Comparison of ENCODE assay signal across 8 mouse cellular contexts in the genomic region with DNA sequence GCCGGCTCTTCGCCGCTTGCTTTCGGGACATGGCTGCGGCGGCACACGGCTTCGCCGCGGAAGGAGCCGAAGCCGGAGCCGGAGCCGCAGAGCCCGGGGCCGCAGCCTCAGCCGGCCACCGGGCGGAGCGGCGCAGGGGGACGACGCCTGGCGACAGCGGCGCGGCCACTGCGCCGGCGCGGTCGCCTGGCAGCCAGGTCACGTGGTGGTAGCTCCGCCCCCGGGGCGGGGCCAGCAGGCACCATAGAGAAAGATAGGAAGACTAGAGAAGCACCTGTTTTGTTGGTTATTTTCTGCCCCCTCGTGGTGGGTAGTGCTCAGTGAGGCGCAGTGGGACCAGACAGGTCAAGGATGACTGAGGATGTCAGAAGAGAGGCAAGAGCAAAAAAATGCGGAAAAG. TPM values are rescaled to one million over a fixed set of nuclear protein-coding genes. Genes with fewer than 3 reads are reported as not detected.
A peak's percentile ranks its signal among the peaks of the same experiment; 100 is the strongest.
DNase-seq lines count a peak whose midpoint lies in the region; ATAC-seq and TF ChIP-seq lines count a peak whose summit lies in the region.

A gene (minus strand): TSS at position 149 of the 400 bp plus-strand sequence.

- peak within 1 kb of the TSS; percentile 91 for H3K9ac ChIP-seq in heart, embryonic 11.5 days (ENCODE audit: low read depth, low read length)
- H3K9ac ChIP-seq in kidney, embryonic 16.5 days (replicated peaks; ENCODE audit: low read length), result peak within 1 kb of the TSS; percentile 83
- peak within 1 kb of the TSS; percentile 81 for H3K9ac ChIP-seq in liver, adult 2 months (ENCODE audit: low read depth, low read length)

- peaks cover 25% of the 10 kb centered on the region for H3K4me1 ChIP-seq in erythroblast, embryonic 14.5 days (ENCODE audit: control insufficient read depth)
- H3K4me1 ChIP-seq in heart, embryonic 11.5 days (ENCODE audit: control insufficient read depth, insufficient read depth, low read length), result peaks cover 5% of the 10 kb centered on the region
- peaks cover 9% of the 10 kb centered on the region; the same call in 1 of the 2 replicates for H3K4me1 ChIP-seq in kidney, embryonic 16.5 days (ENCODE audit: insufficient read depth, low read length)
- H3K4me1 ChIP-seq in liver, adult 2 months (ENCODE audit: control insufficient read depth, insufficient read depth, low read length), result peaks cover 5% of the 10 kb centered on the region

- H3K27ac ChIP-seq in heart, embryonic 11.5 days (ENCODE audit: low read depth, low read length), result peak within 1 kb of the TSS; percentile 41
- H3K27ac ChIP-seq in kidney, embryonic 16.5 days (ENCODE audit: low read length), result no peak within 1 kb of the TSS
- peak within 1 kb of the TSS; percentile 43 for H3K27ac ChIP-seq in liver, adult 2 months (replicated peaks; ENCODE audit: insufficient read depth, low read depth, low read length)

- no peaks in the 10 kb centered on the region for H3K27me3 ChIP-seq in C2C12 (ENCODE audit: control insufficient read depth, insufficient read depth, insufficient read length)
- peaks cover 14% of the 10 kb centered on the region for H3K27me3 ChIP-seq in erythroblast, embryonic 14.5 days (ENCODE audit: control insufficient read depth)
- no peaks in the 10 kb centered on the region for H3K27me3 ChIP-seq in heart, embryonic 11.5 days (ENCODE audit: control insufficient read depth, insufficient read depth, low read length)
- H3K27me3 ChIP-seq in kidney, embryonic 16.5 days (ENCODE audit: insufficient read depth, low read length), result no peaks in the 10 kb centered on the region
- no peaks in the 10 kb centered on the region for H3K27me3 ChIP-seq in liver, adult 2 months (ENCODE audit: control insufficient read depth, insufficient read depth, low read length)
- no peaks in the 10 kb centered on the region for H3K27me3 ChIP-seq in myocyte (ENCODE audit: control insufficient read depth, insufficient read depth, insufficient read length)
- no peaks in the 10 kb centered on the region; the same call in 1 of the 2 replicates for H3K27me3 ChIP-seq in splenic B cell, adult 2 months (ENCODE audit: control insufficient read depth, insufficient read depth, low read length, poor library complexity, severe bottlenecking)

- H3K79me2 ChIP-seq in C2C12 (ENCODE audit: control insufficient read depth, insufficient read depth) (peaks cover 21% of the 10 kb centered on the region), myocyte (ENCODE audit: control insufficient read depth, insufficient read depth) (peaks cover 7% of the 10 kb centered on the region)
- peaks cover 11% of the 10 kb centered on the region; the same call in 1 of the 2 replicates for H3K79me2 ChIP-seq in liver, adult 2 months (ENCODE audit: control insufficient read depth, insufficient read depth, low read length)

- H3K36me3 ChIP-seq in C2C12 (ENCODE audit: control insufficient read depth, insufficient read depth) (no peaks in the 10 kb centered on the region), myocyte (ENCODE audit: control insufficient read depth, insufficient read depth) (no peaks in the 10 kb centered on the region)
- peaks cover 3% of the 10 kb centered on the region for H3K36me3 ChIP-seq in erythroblast, embryonic 14.5 days (ENCODE audit: control insufficient read depth)
- H3K36me3 ChIP-seq in heart, embryonic 11.5 days (ENCODE audit: control insufficient read depth, insufficient read depth, low read length), result no peaks in the 10 kb centered on the region
- H3K36me3 ChIP-seq in kidney, embryonic 16.5 days (ENCODE audit: insufficient read depth, low read length), result peaks cover 4% of the 10 kb centered on the region; the same call in 1 of the 2 replicates
- H3K36me3 ChIP-seq in liver, adult 2 months (ENCODE audit: control insufficient read depth, insufficient read depth, low read length), result no peaks in the 10 kb centered on the region
- H3K36me3 ChIP-seq in splenic B cell, adult 2 months (ENCODE audit: control insufficient read depth, insufficient read depth, low read length, poor library complexity, severe bottlenecking), result no peaks in the 10 kb centered on the region

- ATAC-seq in heart, embryonic 11.5 days (replicated peaks; ENCODE audit: insufficient number of reproducible peaks, low FRiP score, low TSS enrichment), result peak; percentile 92
- ATAC-seq in kidney, embryonic 16.5 days (ENCODE audit: low FRiP score, low TSS enrichment), result peak; percentile 95

- TF ChIP-seq POLR2A in brain, embryonic 14.5 days (IDR thresholded peaks at IDR 0.05; ENCODE audit: borderline replicate concordance, extremely low read depth, insufficient read depth, insufficient read length, poor library complexity, severe bottlenecking), result peak; percentile 99
- TF ChIP-seq POLR2A in liver, adult 2 months (IDR thresholded peaks at IDR 0.05; ENCODE audit: extremely low read depth, insufficient read depth, low read length), result peak; percentile 70; the same call in 1 of the 2 replicates
- peak; percentile 84 for TF ChIP-seq POLR2A in myocyte (IDR thresholded peaks at IDR 0.05; ENCODE audit: insufficient read length, low read depth)

- peak within 1 kb of the TSS; percentile 96 for H3K4me2 ChIP-seq in heart, embryonic 11.5 days
- H3K4me2 ChIP-seq in kidney, embryonic 16.5 days (replicated peaks; ENCODE audit: low read depth, low read length), result peak within 1 kb of the TSS; percentile 94
- peak within 1 kb of the TSS; percentile 93 for H3K4me2 ChIP-seq in myocyte (ENCODE audit: low read depth)

- H3K79me3 ChIP-seq in C2C12 (ENCODE audit: low read depth), result no peaks in the 10 kb centered on the region

- H3ac ChIP-seq in C2C12 (ENCODE audit: control insufficient read depth, insufficient read length, low read depth) (peak within 1 kb of the TSS; percentile 98), myocyte (ENCODE audit: control insufficient read depth, insufficient read length) (peak within 1 kb of the TSS; percentile 73)

- peak; percentile 97 for DNase-seq in brain, embryonic 14.5 days (ENCODE audit: low read depth)
- DNase-seq in liver, adult 2 months (ENCODE audit: extremely low read depth, low read depth, low spot score), result peak; percentile 75
- DNase-seq in splenic B cell, adult 2 months (ENCODE audit: low read depth, low spot score), result peak; percentile 97

- peaks cover 3% of the 10 kb centered on the region; the same call in 1 of the 2 replicates for H3K9me3 ChIP-seq in erythroblast, embryonic 14.5 days (ENCODE audit: control insufficient read depth, low read length)
- no peaks in the 10 kb centered on the region for H3K9me3 ChIP-seq in heart, embryonic 11.5 days (replicated peaks; ENCODE audit: control insufficient read depth, low read length)
- H3K9me3 ChIP-seq in kidney, embryonic 16.5 days (ENCODE audit: low read length), result no peaks in the 10 kb centered on the region

- TF ChIP-seq CTCF in C2C12 (IDR thresholded peaks at IDR 0.05; ENCODE audit: control insufficient read depth, insufficient read depth, insufficient read length), result peak; percentile 26
- TF ChIP-seq CTCF in brain, embryonic 14.5 days (IDR thresholded peaks at IDR 0.05; ENCODE audit: borderline replicate concordance, extremely low read depth, insufficient read depth, insufficient read length), result peak; percentile 74
- peak; percentile 86 for TF ChIP-seq CTCF in liver, adult 2 months (IDR thresholded peaks at IDR 0.05; ENCODE audit: low read depth, low read length)

- WGBS in heart, embryonic 11.5 days (ENCODE audit: insufficient replicate concordance), result 1% methylated on average over 39 of the region's 39 CpGs
- under 1% methylated on average over 39 of the region's 39 CpGs for WGBS in kidney, embryonic 16.5 days
- WGBS in liver, adult 2 months, result under 1% methylated on average over 39 of the region's 39 CpGs

- H3K4me3 ChIP-seq in C2C12 (ENCODE audit: insufficient read depth, poor library complexity, severe bottlenecking) (peak within 1 kb of the TSS; percentile 56), myocyte (peak within 1 kb of the TSS; percentile 32)
- peak within 1 kb of the TSS; percentile 80 for H3K4me3 ChIP-seq in erythroblast, embryonic 14.5 days (replicated peaks)
- H3K4me3 ChIP-seq in heart, embryonic 11.5 days (ENCODE audit: low read depth, low read length), result peak within 1 kb of the TSS; percentile 92
- peak within 1 kb of the TSS; percentile 76 for H3K4me3 ChIP-seq in kidney, embryonic 16.5 days (ENCODE audit: low read length)
- peak within 1 kb of the TSS; percentile 77 for H3K4me3 ChIP-seq in liver, adult 2 months (ENCODE audit: insufficient read depth, low read depth, low read length)

TF ChIP-seq in C2C12, 6 proteins besides CTCF, POLR2A, EP300 and RAD21:
- TF ChIP-seq MAX (IDR thresholded peaks at IDR 0.05) (peak; percentile 38), USF1 (IDR thresholded peaks at IDR 0.05; ENCODE audit: low read depth) (peak; percentile 92), MYOG (IDR thresholded peaks at IDR 0.05; ENCODE audit: control insufficient read depth, extremely low read depth, insufficient read length) (no peak), MYOD1 (IDR thresholded peaks at IDR 0.05; ENCODE audit: control insufficient read depth, insufficient read length, low read depth) (no peak)

TF ChIP-seq in myocyte, 11 proteins besides CTCF, POLR2A, EP300 and RAD21:
- TF ChIP-seq TCF12 (IDR thresholded peaks at IDR 0.05; ENCODE audit: insufficient read depth, poor library complexity, severe bottlenecking) (no peak), SRF (IDR thresholded peaks at IDR 0.05; ENCODE audit: control insufficient read depth, insufficient read length, low read depth) (no peak), REST (IDR thresholded peaks at IDR 0.05; ENCODE audit: insufficient read depth, insufficient read length) (no peak), POLR2AphosphoS2 (IDR thresholded peaks at IDR 0.05; ENCODE audit: insufficient read length, low read depth) (peak; percentile 74), MAX (IDR thresholded peaks at IDR 0.05; ENCODE audit: low read depth) (no peak), MYOG (IDR thresholded peaks at IDR 0.05; ENCODE audit: control insufficient read depth in 1 of 3, insufficient read depth in 1 of 3, insufficient read length in 2 of 3, low read depth in 2 of 3) (peak in 1 of 3 experiments; percentile 8), USF1 (IDR thresholded peaks at IDR 0.05; ENCODE audit: low read depth) (peak; percentile 84), E2F4 (IDR thresholded peaks at IDR 0.05; ENCODE audit: insufficient read depth) (no peak), MYOD1 (IDR thresholded peaks at IDR 0.05; ENCODE audit: control insufficient read depth in 1 of 3, insufficient read length in 2 of 3, low read depth in 2 of 3) (no peak)

RNA-seq across cellular contexts. Expression of the gene that starts here (rescaled TPM):
- 9.2 TPM for polyA plus RNA-seq in C2C12 (2012; fragmentation: generic; extraction: Trizol)
- 7.0 and 9.8 TPM in 2 replicates for polyA plus RNA-seq in brain, embryonic 14.5 days (2012; rRNA removed)
- polyA plus RNA-seq in erythroblast, embryonic 14.5 days (2012), result 0.27 and 0.41 TPM in 2 replicates
- polyA plus RNA-seq in heart, embryonic 11.5 days (2014; fragmentation: Nextera tagmentation; extraction: Ambion mirVana), result 3.4 and 4.2 TPM in 2 replicates
- polyA plus RNA-seq in kidney, embryonic 16.5 days (2015; fragmentation: Nextera tagmentation; extraction: Ambion mirVana), result 3.0 and 3.6 TPM in 2 replicates
- 4.1 and 5.6 TPM in 2 replicates for total RNA-seq in liver, adult 2 months (2014; rRNA removed)
- 4.1 and 5.1 TPM in 2 replicates for polyA plus RNA-seq in liver, adult 2 months (2012; rRNA removed)
- 12.5 TPM for polyA plus RNA-seq in myocyte (2012; fragmentation: generic; extraction: Trizol)

Comparison
In these comparisons a context has a peak if more than half of its experiments do, and no peak if none do; other contexts are left out.
1. H3K4me3 ChIP-seq: peak in every context shown above with its lines; median percentile 92 in heart, embryonic 11.5 days; 80 in erythroblast, embryonic 14.5 days; 77 in liver, adult 2 months; 76 in kidney, embryonic 16.5 days; 56 in C2C12; 32 in myocyte.
2. CTCF ChIP-seq: peak in every context shown above with its lines; median percentile 86 in liver, adult 2 months; 74 in brain, embryonic 14.5 days; 26 in C2C12.